Mouse (Mus musculus): ENCODE measurements around the gene Upp2.

The Upp2 gene

DNA sequence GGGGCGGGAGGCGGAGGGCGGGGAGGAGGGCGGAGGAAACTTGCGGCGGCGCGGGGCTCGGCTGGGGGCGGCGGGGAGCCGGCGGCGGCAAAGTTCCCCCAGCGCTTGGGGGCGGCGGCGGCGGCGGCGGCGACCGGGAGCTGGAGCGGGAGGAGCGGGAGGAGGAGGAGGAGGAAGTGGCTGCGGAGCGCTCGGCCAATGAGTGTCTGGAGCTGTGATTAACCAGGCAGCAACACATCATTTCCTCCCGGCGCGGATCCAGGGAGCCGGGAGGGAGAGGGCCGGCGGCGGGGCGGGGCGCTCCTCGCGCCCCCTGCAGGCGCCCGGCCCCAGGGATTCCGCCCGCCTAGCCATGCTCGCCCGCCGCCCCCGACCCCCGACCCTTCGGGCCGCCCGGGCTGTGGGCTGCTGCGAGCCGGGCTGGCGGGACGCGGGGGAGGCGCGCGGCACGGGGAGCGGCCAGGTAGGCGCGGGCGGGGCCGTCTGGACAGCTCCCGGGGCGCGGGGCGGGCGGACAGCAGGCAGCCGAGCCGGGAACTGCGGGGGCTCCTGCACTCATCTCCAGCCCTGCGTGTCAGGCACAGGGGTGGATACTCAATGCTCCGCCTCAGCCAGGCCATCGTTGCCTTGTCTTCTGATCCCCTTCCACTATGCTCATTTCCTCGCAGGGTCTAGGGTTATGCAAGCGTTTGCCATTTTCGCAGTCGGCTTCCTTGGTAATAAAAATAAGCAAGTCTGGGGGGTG lies at the start of gene Upp2, which contains the start of gene Acvr1:
Upp2 (plus strand) TSS at position 233 of the 745 bp plus-strand sequence.
Acvr1 (minus strand) TSS at position 92 of the 745 bp plus-strand sequence.
- DNase-seq (ENCODE audit: low spot score in 2 of 2), result peak; percentile 69 to 87

DNA sequence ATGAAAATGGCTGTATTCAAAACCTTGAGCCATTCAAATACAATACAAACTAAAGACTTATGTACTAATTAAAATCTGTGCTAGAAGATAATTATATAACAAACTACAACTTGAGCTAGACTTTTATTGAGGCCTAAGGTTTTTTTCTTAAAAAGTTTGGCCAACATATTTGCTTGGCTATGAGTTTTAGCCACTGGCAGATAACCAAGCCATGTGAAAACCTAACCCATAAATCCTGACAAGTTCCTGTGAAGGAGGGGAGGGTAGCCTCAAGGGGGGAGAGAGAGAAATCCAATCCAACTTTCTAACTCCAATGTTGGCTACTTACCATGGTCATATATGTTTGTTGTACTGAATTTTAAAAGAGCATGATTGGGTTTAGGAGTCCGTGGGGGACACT lies 48.6 kb upstream of the Upp2 start:
- no peak for DNase-seq (ENCODE audit: low spot score in 2 of 2)

- DNase-seq (ENCODE audit: low spot score in 2 of 2), result no peak
These were observed 46.4 kb upstream of the Upp2 start for GRCm38 (mm10) chr2:58520727-58521126.

- no peak for DNase-seq (ENCODE audit: low spot score in 2 of 2)
These were observed 45.5 kb upstream of the Upp2 start for GRCm38 (mm10) chr2:58521621-58522020.

DNA sequence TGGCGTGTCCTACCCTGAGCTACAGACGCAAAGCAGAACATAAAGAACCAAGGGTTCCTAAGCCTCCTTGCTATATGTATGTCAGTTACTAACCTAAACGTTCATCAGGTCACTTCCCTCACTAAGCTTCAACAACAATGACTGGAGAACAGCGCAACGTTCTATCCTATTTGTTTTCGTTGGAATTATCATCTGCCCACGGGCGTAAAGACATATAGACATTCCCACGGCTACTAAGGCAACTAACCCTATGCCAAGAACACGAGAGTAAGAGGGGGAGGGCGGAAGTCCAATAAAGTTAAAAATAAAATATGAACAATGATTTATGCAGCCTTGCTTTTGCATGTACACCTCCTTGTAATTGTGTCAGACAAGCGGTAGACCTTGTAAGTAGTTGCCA lies 44.0 kb upstream of the Upp2 start:
- no peak for DNase-seq (ENCODE audit: low spot score in 2 of 2)

DNA sequence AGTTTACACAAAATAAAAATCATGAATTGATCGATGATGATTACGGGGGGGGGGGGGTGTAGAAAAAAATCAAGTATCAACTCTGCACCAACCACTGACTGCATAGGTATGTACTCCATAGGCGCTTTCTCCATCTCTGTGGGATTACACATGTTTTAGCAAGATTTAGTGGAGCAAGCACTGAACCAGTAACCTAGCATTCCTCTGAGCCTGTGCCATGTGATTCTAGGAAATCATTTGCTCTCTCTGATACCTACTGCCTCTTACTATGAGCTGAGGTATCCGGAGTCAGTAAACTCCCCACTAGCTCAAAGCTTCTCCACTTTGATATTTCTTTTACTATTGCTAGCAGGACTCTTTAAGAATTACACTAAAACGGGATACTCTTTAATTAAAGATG lies 43.2 kb upstream of the Upp2 start:
- no peak for DNase-seq (ENCODE audit: low spot score in 2 of 2)

- DNase-seq (ENCODE audit: low spot score in 2 of 2), result no peak
These were observed 42.7 kb upstream of the Upp2 start for GRCm38 (mm10) chr2:58524356-58524755.

DNA sequence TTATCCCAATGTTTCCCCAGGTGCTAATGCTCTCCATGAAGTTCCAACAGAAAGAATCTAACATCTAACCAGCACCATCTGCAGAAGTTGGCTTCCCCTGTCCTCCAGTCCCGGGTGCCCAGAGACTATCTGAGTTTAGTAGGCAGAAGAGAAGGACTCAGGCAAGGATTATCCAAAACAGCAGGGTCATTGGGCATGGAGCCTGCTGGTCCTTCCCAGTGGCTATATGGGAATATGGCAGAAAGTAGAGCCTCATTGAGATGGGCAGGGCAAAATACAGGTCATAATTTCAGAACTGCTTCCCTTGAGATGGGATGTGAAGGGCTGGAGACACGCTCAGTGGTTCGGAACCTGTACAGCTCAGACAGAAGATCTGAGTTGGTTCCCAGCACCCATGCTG lies 39.3 kb upstream of the Upp2 start:
- DNase-seq (ENCODE audit: low spot score in 2 of 2), result no peak

DNA sequence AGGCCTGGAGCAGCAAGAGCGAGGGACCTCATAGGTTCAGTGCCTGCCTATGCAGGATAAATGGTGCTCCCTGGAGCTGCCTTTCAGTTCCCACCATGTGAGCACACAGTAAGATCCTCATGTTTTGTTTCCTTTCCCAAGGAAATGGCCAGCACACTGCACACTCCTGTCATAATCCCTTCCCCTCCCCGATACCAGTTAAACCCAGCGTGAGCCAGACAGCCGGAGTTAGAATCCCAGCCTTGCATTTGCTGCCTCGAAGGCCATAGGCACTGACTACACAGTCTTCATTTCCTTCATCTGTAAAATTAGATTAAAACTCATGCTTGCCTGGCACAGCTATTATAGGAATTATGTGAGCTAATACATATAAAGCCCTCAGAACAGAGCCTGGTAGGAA lies 37.7 kb upstream of the Upp2 start:
- DNase-seq (ENCODE audit: low spot score in 2 of 2), result no peak

GRCm38 (mm10) chr2:58529860-58530440 lies 37.1 kb upstream of the Upp2 start:
- DNase-seq (ENCODE audit: low spot score in 2 of 2), result no peak

GRCm38 (mm10) chr2:58530521-58530920 lies 36.6 kb upstream of the Upp2 start:
- no peak for DNase-seq (ENCODE audit: low spot score in 2 of 2)

GRCm38 (mm10) chr2:58532260-58532850 lies 34.7 kb upstream of the Upp2 start:
- peak; percentile 40 to 68 for DNase-seq (ENCODE audit: low spot score in 2 of 2)

- DNase-seq (ENCODE audit: low spot score in 2 of 2), result no peak
These were observed 33.5 kb upstream of the Upp2 start for GRCm38 (mm10) chr2:58533521-58534001.

- DNase-seq (ENCODE audit: low spot score in 2 of 2), result no peak
These were observed 32.7 kb upstream of the Upp2 start for GRCm38 (mm10) chr2:58534379-58534778.

- no peak for DNase-seq (ENCODE audit: low spot score in 2 of 2)
These were observed 31.9 kb upstream of the Upp2 start for GRCm38 (mm10) chr2:58535233-58535632.

DNA sequence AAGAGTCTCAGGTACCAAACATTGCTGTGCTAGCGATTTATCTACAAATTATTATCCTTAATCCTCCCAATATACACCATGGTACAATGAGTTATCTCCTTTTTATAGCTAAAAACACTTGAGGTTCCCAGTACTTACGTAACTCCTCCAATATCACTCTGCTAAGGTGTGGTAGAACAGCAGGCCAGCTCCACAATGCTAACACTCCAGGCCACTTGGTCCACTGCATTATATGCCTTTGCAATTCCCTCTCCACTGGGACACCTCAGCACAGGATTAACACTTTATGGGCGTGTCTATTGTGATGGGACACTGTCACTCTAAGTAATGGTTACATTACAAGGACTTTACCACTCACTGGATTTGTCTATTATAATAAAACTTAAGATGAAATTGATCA lies 30.3 kb upstream of the Upp2 start:
- no peak for DNase-seq (ENCODE audit: low spot score in 2 of 2)

DNA sequence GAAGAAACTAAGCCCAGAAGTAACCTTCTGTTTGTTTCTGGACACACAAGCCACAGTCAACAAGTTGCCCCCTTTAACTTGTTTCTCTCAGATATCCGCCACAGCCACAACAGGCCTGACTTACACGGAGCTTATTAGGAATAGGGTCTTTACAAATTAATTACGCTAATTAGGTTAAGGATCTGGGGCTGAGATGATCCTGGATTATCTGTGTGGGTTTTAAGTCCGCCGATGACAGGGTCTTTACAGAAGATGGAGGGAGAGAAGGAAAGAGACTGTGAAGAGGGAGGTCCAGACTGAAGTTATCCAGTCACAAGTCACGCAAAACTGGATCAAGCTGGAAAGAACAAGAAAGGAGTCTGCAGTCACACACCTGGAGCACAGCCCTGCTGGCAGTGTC lies 28.9 kb upstream of the Upp2 start:
- no peak for DNase-seq (ENCODE audit: low spot score in 2 of 2)

DNA sequence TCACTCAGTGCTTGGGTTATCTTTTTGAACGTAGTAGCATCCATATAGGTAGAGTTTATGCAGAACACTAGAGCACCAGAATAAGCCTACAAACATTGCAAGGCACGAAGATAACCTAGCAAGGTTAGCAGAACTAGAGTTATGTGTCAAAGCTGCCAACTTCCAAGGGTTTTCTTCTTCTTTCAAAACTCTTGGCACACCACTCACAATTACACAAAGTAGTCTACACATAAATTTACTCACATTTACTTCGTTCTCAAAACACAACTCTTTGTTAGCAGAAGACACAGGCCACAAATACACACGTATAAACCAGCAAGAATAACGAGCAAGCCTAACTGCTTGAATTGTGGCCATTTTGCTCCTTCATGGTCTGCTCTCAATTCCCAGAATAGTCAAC lies 23.8 kb upstream of the Upp2 start:
- DNase-seq (ENCODE audit: low spot score in 2 of 2), result no peak

DNA sequence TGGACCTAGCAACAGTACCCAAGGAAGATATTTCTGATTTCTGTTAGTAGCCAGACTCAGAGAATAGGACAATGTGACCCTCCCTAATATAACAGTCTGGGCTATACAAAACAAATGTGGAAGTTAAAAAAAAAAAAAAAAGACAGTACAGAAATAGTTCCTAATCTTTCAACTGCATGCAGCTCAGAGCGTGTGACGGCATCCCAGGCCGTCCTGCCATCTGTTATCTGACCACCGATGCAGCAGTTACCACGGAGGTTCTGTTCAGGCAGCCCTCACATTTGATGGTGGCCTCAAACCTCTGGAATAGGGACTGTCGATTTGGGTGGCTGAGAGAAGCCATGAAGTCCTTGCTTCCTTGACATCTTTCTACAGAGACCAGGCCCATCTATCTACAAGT lies 22.7 kb upstream of the Upp2 start:
- DNase-seq (ENCODE audit: low spot score in 2 of 2), result no peak

DNA sequence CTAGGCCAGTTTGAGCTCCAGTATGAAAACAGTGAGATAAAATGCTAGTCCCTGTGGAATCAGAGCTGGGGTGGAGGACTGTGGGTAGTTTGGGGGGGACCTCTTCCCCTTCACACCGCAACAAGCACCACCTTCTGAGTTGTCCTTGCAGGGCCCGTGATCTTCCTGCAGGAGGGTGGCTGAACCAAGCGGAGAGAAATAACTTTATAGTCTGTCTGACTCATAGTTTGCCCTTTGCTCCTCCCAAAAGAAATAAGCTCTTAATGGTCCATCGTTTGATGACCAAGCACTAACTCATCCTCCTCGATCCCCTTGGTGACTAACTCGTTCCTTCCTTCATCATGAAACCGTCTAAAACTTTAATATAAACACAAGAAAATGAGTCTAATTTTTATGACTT lies 20.8 kb upstream of the Upp2 start:
- no peak for DNase-seq (ENCODE audit: low spot score in 2 of 2)

DNA sequence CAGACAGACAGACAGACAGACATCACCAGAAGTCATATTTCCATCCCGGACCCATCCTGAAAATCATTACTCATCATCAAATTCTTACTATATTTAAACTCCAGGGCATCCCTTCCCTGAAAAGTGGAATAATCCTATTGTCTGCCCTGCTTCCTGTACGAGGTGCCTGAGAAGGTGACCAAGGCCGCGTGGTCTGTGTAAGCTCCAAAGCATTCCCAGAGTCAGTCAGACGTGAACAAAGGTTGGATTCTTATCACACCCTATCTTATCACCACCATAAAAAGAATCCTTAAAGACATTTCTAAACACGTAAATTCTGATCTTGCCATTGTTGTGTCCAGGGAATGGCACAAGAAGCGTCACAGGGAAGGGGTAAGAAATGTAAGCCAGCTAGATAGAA lies 18.2 kb upstream of the Upp2 start:
- no peak for DNase-seq (ENCODE audit: low spot score in 2 of 2)

GRCm38 (mm10) chr2:58549960-58550359 lies 17.1 kb upstream of the Upp2 start:
- DNase-seq (ENCODE audit: low spot score in 2 of 2), result no peak

DNA sequence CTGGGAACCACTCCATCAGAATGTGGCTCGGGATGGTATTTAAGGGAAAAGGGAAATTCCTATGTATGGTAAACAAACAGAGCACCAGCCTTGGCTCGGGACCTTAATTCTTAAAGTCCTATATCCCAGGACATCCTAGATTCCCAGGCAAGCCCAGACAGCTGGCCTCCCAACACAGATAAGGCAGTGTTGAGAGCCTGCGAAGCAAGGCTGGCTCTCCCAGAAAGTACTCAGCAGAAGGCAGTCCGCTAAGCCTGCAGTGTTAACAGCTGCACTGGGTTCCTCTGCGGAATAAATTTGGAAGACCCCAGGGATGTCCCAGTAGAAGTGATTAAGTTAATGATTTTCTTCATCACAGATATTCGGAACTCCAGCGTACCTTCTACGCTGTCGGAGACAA lies 16.6 kb upstream of the Upp2 start:
- DNase-seq (ENCODE audit: low spot score in 2 of 2), result no peak

Measured in left cerebral cortex, adult 9 months (tissue).